ENCODE assay signal across 22 mouse cellular contexts in the genomic region with DNA sequence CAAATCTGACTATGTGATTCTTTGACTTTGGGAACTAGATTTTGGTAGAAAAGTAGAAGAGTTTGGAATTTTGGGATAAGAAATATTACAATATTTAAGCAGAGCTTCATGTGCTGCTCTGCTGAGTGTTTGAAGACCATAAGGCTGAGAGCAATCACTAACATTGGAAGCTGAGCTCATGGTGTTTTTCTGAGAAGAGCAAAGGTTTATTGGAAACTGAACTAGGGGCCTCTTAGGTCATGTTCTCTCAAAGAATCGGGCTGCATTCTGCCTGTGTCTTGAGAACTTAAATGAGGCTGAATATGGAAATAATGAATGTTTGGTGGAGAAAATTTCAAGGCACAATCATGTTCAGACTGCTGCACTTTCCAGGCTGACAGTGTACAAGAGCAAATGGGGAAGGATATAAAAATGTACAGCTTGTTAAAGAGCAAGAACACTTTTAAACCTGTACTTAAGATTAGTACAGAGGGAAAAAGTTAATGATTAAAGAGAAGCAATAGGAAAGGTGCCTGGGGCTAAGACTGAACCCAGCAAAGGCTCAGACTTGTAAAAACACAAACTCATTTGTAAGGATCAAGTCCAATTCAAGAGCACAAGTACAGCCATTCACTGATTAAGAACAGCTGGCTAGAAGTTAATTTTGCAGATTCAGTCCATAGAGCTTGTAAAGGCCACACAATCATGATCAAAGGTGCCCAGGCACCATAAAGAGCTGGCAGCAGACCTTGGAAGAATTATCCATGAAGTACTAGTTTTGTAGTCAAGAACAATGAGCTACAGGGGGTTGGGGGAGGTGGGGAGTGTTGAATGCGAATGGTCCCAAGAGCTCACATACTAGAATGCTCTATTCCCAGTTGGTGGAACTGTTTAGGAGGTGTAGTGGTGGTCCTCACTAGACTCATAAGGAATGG. TPM values are rescaled to one million over a fixed set of nuclear protein-coding genes. Genes with fewer than 3 reads are reported as not detected.
DNase-seq lines count a peak whose midpoint lies in the region; ATAC-seq lines count a peak whose summit lies in the region.
"Had no signal": no experiment of that assay in that cellular context is flagged by ENCODE, and none has a peak within 500 bp of the region (broad histone marks: within the 10 kb centered on the region; RNA-seq: fewer than 3 reads in every experiment).

No protein-coding gene starts in this region.

- H3K4me3 ChIP-seq in lung, embryonic 16.5 days (ENCODE audit: low read length), result no peak overlapping the region
- H3K4me3 ChIP-seq: embryonic facial prominence, embryonic 15.5 days; gastrocnemius, adult 2 months; left cerebral cortex, adult 2 months; liver, embryonic 15.5 days; midbrain, embryonic 13.5 days had no signal

- whole genome bisulfite sequencing in lung, embryonic 16.5 days, result 68% methylated on average over 2 of the region's 2 CpGs

- no peaks in the 10 kb centered on the region for H3K36me3 ChIP-seq in lung, embryonic 16.5 days (ENCODE audit: control insufficient read depth, insufficient read depth, low read length)
- H3K36me3 ChIP-seq: embryonic facial prominence, embryonic 15.5 days; liver, embryonic 15.5 days; midbrain, embryonic 13.5 days had no signal

- intact Hi-C loops in heart, postnatal 14 days (cut with DNase I), result no loop called here

- H3K27me3 ChIP-seq in lung, embryonic 16.5 days (ENCODE audit: control insufficient read depth, insufficient read depth, low read depth, low read length), result no peaks in the 10 kb centered on the region
- H3K27me3 ChIP-seq: embryonic facial prominence, embryonic 15.5 days; liver, embryonic 15.5 days; midbrain, embryonic 13.5 days had no signal

- no peaks in the 10 kb centered on the region for H3K9me3 ChIP-seq in lung, embryonic 16.5 days (ENCODE audit: control insufficient read depth, low read length)
- H3K9me3 ChIP-seq: embryonic facial prominence, embryonic 15.5 days; liver, embryonic 15.5 days; midbrain, embryonic 13.5 days had no signal

- no peak overlapping the region for H3K9ac ChIP-seq in lung, embryonic 16.5 days (ENCODE audit: low read length)
- H3K9ac ChIP-seq: embryonic facial prominence, embryonic 15.5 days; liver, embryonic 15.5 days; midbrain, embryonic 13.5 days had no signal

- peak; percentile 52; the same call in 1 of the 2 replicates for ATAC-seq in lung, embryonic 16.5 days (ENCODE audit: low read depth)
- ATAC-seq: forebrain, embryonic 14.5 days; midbrain, embryonic 13.5 days had no signal

- H3K4me1 ChIP-seq in lung, embryonic 16.5 days (replicated peaks; ENCODE audit: control insufficient read depth, insufficient read depth, low read length), result no peaks in the 10 kb centered on the region
- H3K4me1 ChIP-seq: embryonic facial prominence, embryonic 15.5 days; liver, embryonic 15.5 days had no signal

- no peak overlapping the region for H3K4me2 ChIP-seq in lung, embryonic 16.5 days (ENCODE audit: low read depth, low read length)
- H3K4me2 ChIP-seq: embryonic facial prominence, embryonic 15.5 days; liver, embryonic 15.5 days; midbrain, embryonic 13.5 days had no signal

- no peak overlapping the region for H3K27ac ChIP-seq in lung, embryonic 16.5 days (ENCODE audit: low read length)
- H3K27ac ChIP-seq: embryonic facial prominence, embryonic 15.5 days; gastrocnemius, adult 2 months; left cerebral cortex, adult 2 months; liver, embryonic 15.5 days; macrophage; midbrain, embryonic 13.5 days had no signal

- DNase-seq in lung, postnatal 36 days, result no peak
- peak; percentile 38 for DNase-seq in kidney, adult 18-20 months
- DNase-seq in kidney, postnatal 36 days, result peak; percentile 17 to 69
- peak; percentile 4 for DNase-seq in yolk sac, embryonic 10.5 days (ENCODE audit: low spot score)
- no peak for DNase-seq in right cerebral cortex, postnatal 10 days (ENCODE audit: low spot score in 2 of 2)
- DNase-seq in heart, postnatal 14 days, result no peak
- DNase-seq in frontal cortex, postnatal 36 days (ENCODE audit: low spot score in 2 of 2), result no peak
- DNase-seq: adrenal gland, postnatal 25 days; B cell, adult 2 months; cerebellum, postnatal 25 days; gastrocnemius, adult 2 months; heart, adult 18-20 months; heart, postnatal 36 days; right cerebral cortex, postnatal 14 days had no signal

RNA-seq across cellular contexts. Expression of gene Tas2r118, which starts 31.0 kb away (rescaled TPM):
- polyA plus RNA-seq in lung, embryonic 16.5 days (2015; fragmentation: Nextera tagmentation; extraction: Ambion mirVana), result not detected in 2 replicates
- total RNA-seq in heart, postnatal 14 days (2021), result not detected
- total RNA-seq: adrenal gland, postnatal 25 days; ES-E14; gastrocnemius, adult 2 months; heart, adult 18-20 months; heart, postnatal 36 days; left cerebral cortex, adult 2 months had no signal
- polyA plus RNA-seq: embryonic facial prominence, embryonic 15.5 days; forebrain, embryonic 14.5 days; liver, embryonic 15.5 days; macrophage; midbrain, embryonic 13.5 days had no signal

Comparison
In these comparisons a context has a peak if more than half of its experiments do, and no peak if none do; other contexts are left out.
1. DNase-seq: peak in kidney, adult 18-20 months (single experiment), kidney, postnatal 36 days (2 of 2) and yolk sac, embryonic 10.5 days (single experiment); none in lung, postnatal 36 days (single experiment), right cerebral cortex, postnatal 10 days (0 of 2), heart, postnatal 14 days (0 of 2) and frontal cortex, postnatal 36 days (0 of 2).